Mouse (Mus musculus) liver, embryonic 11.5 days (tissue): ENCODE measurements around the gene Rhcg. TPM values are rescaled to one million over a fixed set of nuclear protein-coding genes. Genes with fewer than 3 reads are reported as not detected.

Experiments used
- ATAC-seq: fragments of 200-750 bp; cut with Nextera tagmentation; replicated peaks from 2 replicates; pipeline ENCODE4 v1.8.0; 2017; ENCODE audit warnings: moderate number of reproducible peaks, mild to moderate bottlenecking, moderate TSS enrichment, moderate library complexity; ENCODE audit not compliant: low FRiP score
- DNase-seq: peaks from one replicate; pipeline ENCODE4 v3.0.0-alpha.2; 2017; ENCODE audit warnings: low spot score
- H3K27ac ChIP-seq: fragments of 300-500 bp; sonication (generic); 2 replicates; pipeline ENCODE4 v1.5.1; 2014; ENCODE audit warnings: mild to moderate bottlenecking, low read depth, low read length, control low read depth
- H3K27me3 ChIP-seq: fragments of 300-500 bp; sonication (generic); replicated peaks from 2 replicates; pipeline ENCODE4 v1.6.1; 2014; ENCODE audit warnings: low read length, mixed read lengths; ENCODE audit not compliant: control insufficient read depth, insufficient read depth
- H3K36me3 ChIP-seq: fragments of 300-500 bp; sonication (generic); 2 replicates; pipeline ENCODE4 v1.6.1; 2014; ENCODE audit warnings: mild to moderate bottlenecking, low read length, moderate library complexity, mixed read lengths; ENCODE audit not compliant: control insufficient read depth, insufficient read depth
- H3K4me1 ChIP-seq: fragments of 300-500 bp; sonication (generic); replicated peaks from 2 replicates; pipeline ENCODE4 v1.6.1; 2014; ENCODE audit warnings: low read length, mixed read lengths; ENCODE audit not compliant: control insufficient read depth, insufficient read depth
- H3K4me2 ChIP-seq: fragments of 300-500 bp; sonication (generic); 2 replicates; pipeline ENCODE4 v1.6.1; 2014; ENCODE audit warnings: mild to moderate bottlenecking, control low read depth, moderate library complexity
- H3K4me3 ChIP-seq: fragments of 300-500 bp; sonication (generic); 2 replicates; pipeline ENCODE4 v1.5.1; 2014; ENCODE audit warnings: low read depth, low read length, control low read depth
- H3K9ac ChIP-seq: fragments of 300-500 bp; sonication (generic); 2 replicates; pipeline ENCODE4 v1.6.1; 2014; ENCODE audit warnings: low read depth, low read length, control low read depth
- H3K9me3 ChIP-seq: fragments of 300-500 bp; sonication (generic); 2 replicates; pipeline ENCODE4 v1.6.1; 2016; ENCODE audit warnings: low read length, inconsistent platforms, mixed read lengths; ENCODE audit not compliant: control insufficient read depth
- WGBS: fragments of 180-500 bp; shearing (Covaris S2); extraction: QIAGEN DNeasy Blood & Tissue Kit; methylation state at CpG from one replicate; pipeline ENCODE4 v1.1.7; 2014; 5-methylcytosine and 5-hydroxymethylcytosine counted together
- polyA plus RNA-seq: library from polyadenylated mRNA; unstranded; fragments of >200 nt; fragmentation: Nextera tagmentation; extraction: Ambion mirVana; gene quantifications from 2 replicates; pipeline ENCODE4 v1.2.1, GENCODE M21; 2014

Gene Rhcg
- polyA plus RNA-seq, 1 experiment from 2014 or later = not detected

DNA sequence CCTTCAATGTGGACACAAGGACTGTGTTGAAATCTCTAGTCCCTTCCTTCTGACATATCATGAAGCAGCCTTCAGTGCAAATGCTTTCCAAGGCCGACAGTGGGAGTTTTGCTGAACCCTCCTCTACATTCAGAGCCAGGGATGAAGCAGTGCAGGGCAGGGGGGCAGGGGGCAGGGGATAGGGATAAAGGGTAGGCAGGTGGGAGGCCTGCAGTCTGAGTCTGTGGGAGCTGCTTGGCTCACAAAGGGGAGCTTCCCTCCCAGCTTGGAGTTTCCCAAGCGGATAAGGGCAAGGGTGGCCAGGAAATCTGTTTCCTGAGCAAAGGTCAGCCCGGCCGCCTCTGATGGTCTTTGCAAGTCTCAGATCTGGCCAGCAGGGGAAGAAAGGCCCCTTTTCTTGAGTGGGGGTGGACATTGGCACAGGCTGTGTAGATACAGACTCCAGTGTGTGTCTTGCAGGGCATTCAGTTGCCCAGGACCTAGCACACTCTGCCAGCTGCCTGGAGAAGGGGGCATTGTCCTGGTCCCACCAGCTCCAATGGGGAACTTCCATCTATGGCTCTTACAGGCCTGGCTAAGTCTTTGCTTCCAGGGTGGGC, 48.4 kb downstream of the Rhcg start:
- H3K9me3 ChIP-seq = no peaks in the 10 kb centered on the region
- DNase-seq = no peak
- WGBS = 37% methylated on average over 4 of the region's 4 CpGs

DNA sequence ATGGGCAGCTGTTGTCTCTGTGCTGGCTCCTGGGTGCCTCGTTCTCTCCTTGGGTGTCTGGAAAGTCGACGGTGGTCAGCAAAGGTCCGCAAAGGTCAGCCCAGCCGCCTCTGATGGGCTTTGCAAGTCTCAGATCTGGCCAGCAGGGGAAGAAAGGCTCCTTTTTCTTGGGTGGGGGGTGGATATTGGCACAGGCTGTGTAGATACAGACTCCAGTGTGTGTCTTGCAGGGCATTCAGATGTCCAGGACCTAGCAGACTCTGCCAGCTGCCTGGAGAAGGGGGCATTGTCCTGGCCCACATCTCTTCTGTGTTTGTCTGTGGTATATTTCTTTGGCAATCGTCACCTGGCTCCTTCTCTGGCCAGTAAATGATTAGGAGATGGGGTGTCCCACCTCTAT, 49.2 kb downstream of the Rhcg start:
- Histone ChIP-seq H3K4me3 (no peak overlapping the region), H3K36me3 (no peaks in the 10 kb centered on the region), H3K4me2 (no peak overlapping the region), H3K9me3 (no peaks in the 10 kb centered on the region), H3K9ac (no peak overlapping the region), H3K27ac (no peak overlapping the region), H3K27me3 (peaks cover 20% of the 10 kb centered on the region), H3K4me1 (no peaks in the 10 kb centered on the region)
- WGBS = 61% methylated on average over 6 of the region's 6 CpGs
- no peak for ATAC-seq
- no peak for DNase-seq

More for the DNA sequence above, 48.4 kb downstream of the Rhcg start:
- no peak for ATAC-seq
- no peaks in the 10 kb centered on the region for H3K4me1 ChIP-seq
- peaks cover 21% of the 10 kb centered on the region for H3K27me3 ChIP-seq
- no peaks in the 10 kb centered on the region for H3K36me3 ChIP-seq
- no peak overlapping the region for H3K27ac ChIP-seq
- H3K4me3 ChIP-seq = no peak overlapping the region
- no peak overlapping the region for H3K4me2 ChIP-seq
- H3K9ac ChIP-seq = no peak overlapping the region

DNA sequence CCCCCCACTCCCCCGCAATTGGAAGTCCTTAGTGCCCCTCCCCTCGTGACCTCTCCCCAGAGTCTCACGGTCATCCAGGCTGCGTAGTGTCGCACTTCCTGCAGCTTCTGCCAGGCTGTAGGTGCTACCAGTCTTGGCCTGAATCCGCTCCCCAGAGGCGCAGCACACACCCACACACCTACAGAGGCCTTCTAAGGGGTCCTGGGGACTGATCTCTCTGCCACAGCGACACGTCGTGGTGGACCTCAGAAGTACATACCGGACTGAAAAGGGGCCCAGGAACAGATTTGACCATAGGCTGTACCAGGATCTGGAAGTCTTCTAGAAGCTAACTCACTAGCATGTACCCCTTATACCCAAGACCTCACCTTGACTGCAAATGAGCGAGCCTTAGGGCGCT, 53.8 kb downstream of the Rhcg start:
- Histone ChIP-seq H3K4me3 (no peak overlapping the region), H3K27me3 (peaks cover 28% of the 10 kb centered on the region), H3K4me2 (no peak overlapping the region), H3K9ac (no peak overlapping the region), H3K36me3 (no peaks in the 10 kb centered on the region), H3K27ac (no peak overlapping the region), H3K9me3 (no peaks in the 10 kb centered on the region), H3K4me1 (no peaks in the 10 kb centered on the region)
- no peak for DNase-seq
- no peak for ATAC-seq
- WGBS = 20% methylated on average over 13 of the region's 13 CpGs

DNA sequence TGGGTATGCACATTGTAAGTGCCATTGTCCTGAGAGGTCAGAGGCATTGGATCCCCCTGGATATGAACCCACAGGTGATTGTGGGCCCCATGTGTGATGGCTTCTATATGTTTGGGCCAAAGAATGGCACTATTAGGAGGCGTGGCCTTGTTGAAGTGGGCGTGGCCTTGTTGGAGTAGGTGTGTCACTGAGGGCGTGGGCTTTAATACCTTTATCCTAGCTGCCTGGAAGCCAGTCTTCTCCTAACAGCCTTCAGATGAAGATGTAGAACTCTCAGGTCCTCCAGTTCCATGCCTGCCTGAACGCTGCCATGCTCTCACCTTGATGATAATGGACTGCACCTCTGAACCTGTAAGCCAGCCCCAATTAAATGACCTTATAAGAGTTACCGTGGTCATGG, 55.1 kb downstream of the Rhcg start:
- Histone ChIP-seq H3K9ac (no peak overlapping the region), H3K36me3 (no peaks in the 10 kb centered on the region), H3K4me3 (no peak overlapping the region), H3K4me1 (no peaks in the 10 kb centered on the region), H3K27me3 (peaks cover 38% of the 10 kb centered on the region), H3K4me2 (no peak overlapping the region), H3K27ac (no peak overlapping the region), H3K9me3 (no peaks in the 10 kb centered on the region)
- 37% methylated on average over 5 of the region's 5 CpGs for whole genome bisulfite sequencing
- DNase-seq = no peak
- ATAC-seq = no peak

DNA sequence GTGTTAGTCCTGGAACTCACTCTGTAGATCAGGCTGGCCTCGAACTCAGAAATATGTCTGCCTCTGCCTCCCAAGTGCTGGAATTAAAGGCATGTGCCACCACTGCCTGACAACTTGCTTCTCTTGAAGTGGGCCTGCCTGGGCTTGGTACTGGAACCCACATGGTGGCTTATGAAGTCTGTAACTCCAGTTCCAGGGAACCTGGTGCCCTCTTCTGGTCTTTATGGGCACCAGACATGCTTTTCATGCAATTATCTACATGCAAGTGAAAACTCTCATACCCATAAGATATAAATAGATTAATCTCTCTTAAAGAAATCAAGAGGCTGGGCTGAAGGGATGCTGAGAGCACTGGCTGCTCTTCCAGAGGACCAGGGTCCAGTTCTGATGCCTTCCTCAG, 58.8 kb downstream of the Rhcg start:
- no peak overlapping the region for H3K4me2 ChIP-seq
- no peak for DNase-seq
- H3K4me3 ChIP-seq = no peak overlapping the region
- peaks cover 64% of the 10 kb centered on the region for H3K27me3 ChIP-seq
- H3K4me1 ChIP-seq = no peaks in the 10 kb centered on the region
- WGBS = 56% methylated on average over 1 of the region's 1 CpGs
- ATAC-seq = no peak
- H3K9ac ChIP-seq = no peak overlapping the region
- H3K27ac ChIP-seq = no peak overlapping the region
- H3K36me3 ChIP-seq = no peaks in the 10 kb centered on the region
- H3K9me3 ChIP-seq = no peaks in the 10 kb centered on the region

DNA sequence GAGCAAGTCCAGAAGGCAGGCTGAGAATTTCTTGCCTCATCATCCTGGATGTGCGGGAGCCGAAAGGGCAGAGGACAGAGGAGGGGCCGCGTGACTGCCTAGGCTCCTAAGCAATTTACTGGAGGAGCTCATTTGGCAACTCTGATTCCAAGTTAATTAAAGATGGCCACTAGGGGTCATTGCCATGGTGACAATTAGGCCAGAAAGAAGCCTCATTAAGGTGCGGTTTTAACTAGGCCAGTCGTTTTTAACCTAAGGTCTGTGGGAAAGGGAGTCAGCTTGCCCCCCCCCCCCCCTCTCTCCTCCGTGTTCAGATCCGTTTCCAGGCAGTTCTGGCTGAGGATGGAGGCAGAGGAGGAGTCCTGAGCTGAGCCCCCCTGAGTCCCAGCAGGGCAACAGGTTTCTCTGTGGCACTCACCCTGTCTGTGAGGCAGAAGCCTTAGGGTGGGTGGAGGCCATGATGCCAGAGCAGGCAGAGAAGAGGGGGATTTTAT, 59.7 kb downstream of the Rhcg start:
- Histone ChIP-seq H3K9me3 (no peaks in the 10 kb centered on the region), H3K9ac (no peak overlapping the region), H3K4me3 (no peak overlapping the region), H3K27me3 (peaks cover 73% of the 10 kb centered on the region), H3K36me3 (no peaks in the 10 kb centered on the region), H3K4me1 (no peaks in the 10 kb centered on the region), H3K27ac (no peak overlapping the region), H3K4me2 (no peak overlapping the region)
- DNase-seq = no peak
- no peak for ATAC-seq
- WGBS = 12% methylated on average over 8 of the region's 8 CpGs

DNA sequence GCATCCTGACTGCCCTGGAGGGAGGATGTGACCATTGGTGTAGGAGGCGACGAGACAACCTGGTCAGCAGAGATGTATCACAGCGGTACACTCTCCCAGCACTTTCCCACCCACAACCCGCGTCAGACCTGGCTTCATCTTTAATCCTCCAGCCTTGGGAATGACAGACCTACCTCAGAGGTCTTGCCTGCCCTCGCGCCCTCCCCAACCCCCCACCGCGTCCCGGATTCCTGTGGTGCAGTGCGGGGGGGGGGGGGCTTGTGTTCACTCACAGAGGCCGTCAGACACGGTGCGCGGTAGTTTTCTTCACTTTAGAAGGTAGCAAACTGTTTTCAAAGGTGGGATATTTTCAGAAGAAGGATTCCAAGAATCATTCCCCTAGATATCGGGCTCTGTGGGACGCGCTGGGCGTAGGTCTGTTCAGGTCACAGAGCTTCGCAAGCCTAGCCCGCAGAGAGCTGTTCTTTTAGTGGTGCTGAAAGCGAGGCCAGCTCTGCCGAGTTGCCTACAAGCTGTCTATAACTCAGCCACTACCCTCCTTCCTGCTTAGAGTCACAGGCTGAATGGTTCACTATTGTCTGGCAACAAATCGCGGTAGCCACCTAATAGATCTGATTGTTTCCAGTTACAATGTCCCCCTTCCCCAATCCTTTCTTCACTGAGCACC, 62.0 kb downstream of the Rhcg start:
- H3K27ac ChIP-seq = no peak overlapping the region
- ATAC-seq (no peak), DNase-seq (no peak)
- 6% methylated on average over 25 of the region's 25 CpGs for WGBS
- no peak overlapping the region for H3K9ac ChIP-seq
- no peaks in the 10 kb centered on the region for H3K36me3 ChIP-seq
- no peaks in the 10 kb centered on the region for H3K9me3 ChIP-seq
- no peak overlapping the region for H3K4me3 ChIP-seq
- H3K4me1 ChIP-seq = no peaks in the 10 kb centered on the region
- H3K27me3 ChIP-seq = peaks cover 70% of the 10 kb centered on the region
- no peak overlapping the region for H3K4me2 ChIP-seq

DNA sequence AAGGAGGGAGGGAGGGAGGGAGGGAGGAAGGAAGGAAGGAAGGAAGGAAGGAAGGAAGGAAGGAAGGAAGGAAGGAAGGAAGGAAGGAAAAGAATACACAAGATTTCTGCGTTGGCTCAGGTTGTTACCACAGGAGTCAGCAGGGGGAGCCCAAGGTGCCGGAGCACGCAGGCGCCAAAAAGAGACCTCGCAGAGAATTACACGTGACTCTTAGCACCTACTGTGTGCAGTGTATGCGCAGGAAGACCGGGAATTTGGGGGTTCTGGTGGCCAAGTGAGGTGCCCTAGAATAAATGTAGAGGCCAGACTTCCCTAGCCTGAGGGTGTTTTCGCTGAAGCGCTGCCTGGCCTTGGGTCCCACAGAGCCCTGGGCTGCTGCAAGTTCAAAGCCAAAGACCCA, 64.8 kb downstream of the Rhcg start:
- peaks cover 82% of the 10 kb centered on the region for H3K27me3 ChIP-seq
- H3K9ac ChIP-seq = no peak overlapping the region
- no peak overlapping the region for H3K27ac ChIP-seq
- no peaks in the 10 kb centered on the region for H3K36me3 ChIP-seq
- ATAC-seq (no peak), DNase-seq (no peak)
- H3K4me1 ChIP-seq = no peaks in the 10 kb centered on the region
- H3K4me2 ChIP-seq = no peak overlapping the region
- no peaks in the 10 kb centered on the region for H3K9me3 ChIP-seq
- WGBS = 10% methylated on average over 10 of the region's 10 CpGs
- H3K4me3 ChIP-seq = no peak overlapping the region
